Mouse (Mus musculus) embryonic facial prominence, embryonic 14.5 days (tissue): ENCODE results near the gene Dock1. TPM values are rescaled to one million over a fixed set of nuclear protein-coding genes. Genes with fewer than 3 reads are reported as not detected.

Experiments
- ATAC-seq: fragments of 200-750 bp; cut with Nextera tagmentation; 2 replicates; pipeline ENCODE4 v1.8.0; 2017; ENCODE audit warnings: low read depth, moderate number of reproducible peaks, moderate TSS enrichment
- DNase-seq: peaks from one replicate; pipeline ENCODE4 v3.0.0-alpha.2; 2015; ENCODE audit warnings: low spot score
- H3K27ac ChIP-seq: fragments of 300-500 bp; sonication (generic); replicated peaks from 2 replicates; pipeline ENCODE4 v1.5.1; 2014; ENCODE audit warnings: low read depth, mild to moderate bottlenecking, low read length, moderate library complexity
- H3K27me3 ChIP-seq: fragments of 300-500 bp; sonication (generic); replicated peaks from 2 replicates; pipeline ENCODE4 v1.6.1; 2014; ENCODE audit warnings: low read length; ENCODE audit not compliant: control insufficient read depth, insufficient read depth
- H3K36me3 ChIP-seq: fragments of 300-500 bp; sonication (generic); 2 replicates; pipeline ENCODE4 v1.6.1; 2014; ENCODE audit warnings: low read length, mixed read lengths; ENCODE audit not compliant: control insufficient read depth, insufficient read depth
- H3K4me1 ChIP-seq: fragments of 300-500 bp; sonication (generic); 2 replicates; pipeline ENCODE4 v1.6.1; 2014; ENCODE audit warnings: antibody characterized with exemption, low read length; ENCODE audit not compliant: control insufficient read depth, insufficient read depth
- H3K4me2 ChIP-seq: fragments of 300-500 bp; sonication (generic); 2 replicates; pipeline ENCODE4 v1.6.1; 2014; ENCODE audit warnings: low read depth, mild to moderate bottlenecking, low read length, moderate library complexity, mixed read lengths
- H3K4me3 ChIP-seq: fragments of 300-500 bp; sonication (generic); 2 replicates; pipeline ENCODE4 v1.5.1; 2014; ENCODE audit warnings: low read depth, mild to moderate bottlenecking, low read length
- H3K9ac ChIP-seq: fragments of 300-500 bp; sonication (generic); 2 replicates; pipeline ENCODE4 v1.6.1; 2014; ENCODE audit warnings: low read depth, mild to moderate bottlenecking, low read length, moderate library complexity, mixed read lengths
- H3K9me3 ChIP-seq: fragments of 300-500 bp; sonication (generic); 2 replicates; pipeline ENCODE4 v1.6.1; 2016; ENCODE audit warnings: low read length; ENCODE audit not compliant: control insufficient read depth
- WGBS: fragments of 180-500 bp; shearing (Covaris S2); extraction: QIAGEN DNeasy Blood & Tissue Kit; methylation state at CpG from one replicate; pipeline ENCODE4 v1.1.7; 2014; 5-methylcytosine and 5-hydroxymethylcytosine counted together
- polyA plus RNA-seq: library from polyadenylated mRNA; unstranded; fragments of >200 nt; fragmentation: Nextera tagmentation; extraction: Ambion mirVana; gene quantifications from 2 replicates; pipeline ENCODE4 v1.2.1, GENCODE M21; 2014

Gene Dock1
- polyA plus RNA-seq, 1 experiment from 2014 or later, result 35.6 TPM

GRCm38 (mm10) chr7:135002891-135003290, 332.4 kb downstream of the Dock1 start:
- 75% methylated on average over 9 of the region's 9 CpGs for WGBS
- DNase-seq, result no peak
- Histone ChIP-seq H3K4me1 (no peaks in the 10 kb centered on the region), H3K36me3 (peaks cover 14% of the 10 kb centered on the region; the same call in 1 of the 2 replicates), H3K4me3 (no peak overlapping the region), H3K27ac (no peak overlapping the region), H3K9ac (no peak overlapping the region), H3K4me2 (no peak overlapping the region), H3K27me3 (no peaks in the 10 kb centered on the region), H3K9me3 (no peaks in the 10 kb centered on the region)
- no peak for ATAC-seq

- 51% methylated on average over 7 of the region's 7 CpGs for WGBS
- no peak overlapping the region for H3K27ac ChIP-seq
- no peak for DNase-seq
- H3K9me3 ChIP-seq, result no peaks in the 10 kb centered on the region
- no peak overlapping the region for H3K4me3 ChIP-seq
- H3K4me1 ChIP-seq, result no peaks in the 10 kb centered on the region
- no peaks in the 10 kb centered on the region for H3K27me3 ChIP-seq
- ATAC-seq, result no peak
- no peak overlapping the region for H3K4me2 ChIP-seq
- H3K9ac ChIP-seq, result no peak overlapping the region
- H3K36me3 ChIP-seq, result 0 out of 2 replicates have a peak, but pooled peaks cover under 1% of the 10 kb centered on the region
Measured at GRCm38 (mm10) chr7:135005964-135006560, 335.6 kb downstream of the Dock1 start.

- 91% methylated on average over 2 of the region's 2 CpGs for WGBS
- Histone ChIP-seq H3K4me3 (no peak overlapping the region), H3K9me3 (no peaks in the 10 kb centered on the region), H3K4me1 (no peaks in the 10 kb centered on the region), H3K36me3 (no peaks in the 10 kb centered on the region), H3K9ac (no peak overlapping the region), H3K4me2 (no peak overlapping the region), H3K27ac (no peak overlapping the region), H3K27me3 (no peaks in the 10 kb centered on the region)
- ATAC-seq (no peak), DNase-seq (no peak)
Measured at GRCm38 (mm10) chr7:135008021-135008420, 337.6 kb downstream of the Dock1 start.

- Histone ChIP-seq H3K9ac (no peak overlapping the region), H3K4me1 (no peaks in the 10 kb centered on the region), H3K9me3 (no peaks in the 10 kb centered on the region), H3K4me2 (no peak overlapping the region), H3K4me3 (no peak overlapping the region), H3K36me3 (no peaks in the 10 kb centered on the region), H3K27me3 (no peaks in the 10 kb centered on the region), H3K27ac (no peak overlapping the region)
- no peak for ATAC-seq
- WGBS, result 95% methylated on average over 2 of the region's 2 CpGs
- DNase-seq, result no peak
Measured at GRCm38 (mm10) chr7:135010997-135011396, 340.5 kb downstream of the Dock1 start.

GRCm38 (mm10) chr7:135017531-135017930, 347.1 kb downstream of the Dock1 start:
- ATAC-seq, result no peak
- Histone ChIP-seq H3K9me3 (no peaks in the 10 kb centered on the region), H3K27me3 (no peaks in the 10 kb centered on the region), H3K27ac (no peak overlapping the region), H3K4me3 (no peak overlapping the region), H3K4me1 (peaks cover 8% of the 10 kb centered on the region; the same call in 1 of the 2 replicates), H3K36me3 (no peaks in the 10 kb centered on the region), H3K9ac (no peak overlapping the region), H3K4me2 (no peak overlapping the region)
- DNase-seq, result no peak
- WGBS, result 75% methylated on average over 1 of the region's 1 CpGs

GRCm38 (mm10) chr7:135020762-135021161, 350.3 kb downstream of the Dock1 start:
- no peaks in the 10 kb centered on the region for H3K36me3 ChIP-seq
- ATAC-seq, result no peak
- no peak for DNase-seq
- no peak overlapping the region for H3K4me2 ChIP-seq
- no peaks in the 10 kb centered on the region for H3K27me3 ChIP-seq
- H3K9ac ChIP-seq, result no peak overlapping the region
- no peak overlapping the region for H3K4me3 ChIP-seq
- peaks cover 8% of the 10 kb centered on the region; the same call in 1 of the 2 replicates for H3K4me1 ChIP-seq
- 71% methylated on average over 7 of the region's 7 CpGs for WGBS
- no peaks in the 10 kb centered on the region for H3K9me3 ChIP-seq
- H3K27ac ChIP-seq, result peak overlapping the region; percentile 44; the same call in 1 of the 2 replicates

- H3K27me3 ChIP-seq, result no peaks in the 10 kb centered on the region
- H3K4me3 ChIP-seq, result no peak overlapping the region
- H3K36me3 ChIP-seq, result no peaks in the 10 kb centered on the region
- 73% methylated on average over 9 of the region's 9 CpGs for WGBS
- ATAC-seq, result no peak
- DNase-seq, result peak; percentile 62
- no peak overlapping the region for H3K9ac ChIP-seq
- H3K9me3 ChIP-seq, result no peaks in the 10 kb centered on the region
- no peak overlapping the region for H3K4me2 ChIP-seq
- H3K4me1 ChIP-seq, result peaks cover 8% of the 10 kb centered on the region; the same call in 1 of the 2 replicates
- peak overlapping the region; percentile 44 for H3K27ac ChIP-seq
Measured at GRCm38 (mm10) chr7:135021544-135022100, 351.2 kb downstream of the Dock1 start.

- DNase-seq, result no peak
- Histone ChIP-seq H3K36me3 (no peaks in the 10 kb centered on the region), H3K4me2 (no peak overlapping the region), H3K9me3 (no peaks in the 10 kb centered on the region), H3K9ac (no peak overlapping the region), H3K27me3 (no peaks in the 10 kb centered on the region), H3K4me1 (peaks cover 8% of the 10 kb centered on the region; the same call in 1 of the 2 replicates), H3K27ac (no peak overlapping the region), H3K4me3 (no peak overlapping the region)
- ATAC-seq, result no peak
- 85% methylated on average over 5 of the region's 5 CpGs for WGBS
Measured at GRCm38 (mm10) chr7:135024531-135024930, 354.1 kb downstream of the Dock1 start.

GRCm38 (mm10) chr7:135028716-135029115, 358.3 kb downstream of the Dock1 start:
- no peaks in the 10 kb centered on the region for H3K4me1 ChIP-seq
- H3K27me3 ChIP-seq, result no peaks in the 10 kb centered on the region
- H3K36me3 ChIP-seq, result no peaks in the 10 kb centered on the region
- no peaks in the 10 kb centered on the region for H3K9me3 ChIP-seq
- ATAC-seq, result no peak
- H3K4me3 ChIP-seq, result no peak overlapping the region
- no peak overlapping the region for H3K27ac ChIP-seq
- 94% methylated on average over 2 of the region's 2 CpGs for WGBS
- H3K9ac ChIP-seq, result no peak overlapping the region
- H3K4me2 ChIP-seq, result no peak overlapping the region
- no peak for DNase-seq
